In genomic region chr3:96423889-96424288, GRCm38 (mm10) we compare ENCODE assay signal across 16 mouse cellular contexts. TPM values are rescaled to one million over a fixed set of nuclear protein-coding genes. Genes with fewer than 3 reads are reported as not detected.
DNase-seq lines count a peak whose midpoint lies in the region; ATAC-seq and TF ChIP-seq lines count a peak whose summit lies in the region.
"Had no signal": no experiment of that assay in that cellular context is flagged by ENCODE, and none has a peak within 500 bp of the region (broad histone marks: within the 10 kb centered on the region; RNA-seq: fewer than 3 reads in every experiment).

No protein-coding gene starts in this region.

- ATAC-seq in lung, embryonic 14.5 days (ENCODE audit: insufficient read depth), result no peak
- ATAC-seq in liver, embryonic 11.5 days (replicated peaks; ENCODE audit: low FRiP score), result no peak

- no peaks in the 10 kb centered on the region for H3K4me1 ChIP-seq in lung, embryonic 14.5 days (ENCODE audit: insufficient read depth)
- H3K4me1 ChIP-seq in liver, embryonic 11.5 days (replicated peaks; ENCODE audit: control insufficient read depth, insufficient read depth, low read length), result peaks cover 14% of the 10 kb centered on the region
- H3K4me1 ChIP-seq: embryonic facial prominence, embryonic 12.5 days; hindbrain, embryonic 15.5 days had no signal

- no peak for TF ChIP-seq CTCF in lung, embryonic 14.5 days (IDR thresholded peaks at IDR 0.05; ENCODE audit: low read depth)

- H3K27ac ChIP-seq in lung, embryonic 14.5 days (ENCODE audit: low read depth), result no peak overlapping the region
- no peak overlapping the region for H3K27ac ChIP-seq in liver, embryonic 11.5 days (ENCODE audit: low read depth, low read length)
- H3K27ac ChIP-seq: embryonic facial prominence, embryonic 12.5 days; gastrocnemius, adult 2 months; hindbrain, embryonic 15.5 days; kidney, embryonic 15.5 days; midbrain, embryonic 10.5 days had no signal

- WGBS in lung, embryonic 14.5 days, result 15% methylated on average over 9 of the region's 9 CpGs
- WGBS in liver, embryonic 11.5 days, result 11% methylated on average over 9 of the region's 9 CpGs

- no peaks in the 10 kb centered on the region for H3K9me3 ChIP-seq in lung, embryonic 14.5 days (ENCODE audit: low read depth, low read length)
- H3K9me3 ChIP-seq in liver, embryonic 11.5 days (ENCODE audit: control insufficient read depth, low read length), result no peaks in the 10 kb centered on the region
- H3K9me3 ChIP-seq: embryonic facial prominence, embryonic 12.5 days; hindbrain, embryonic 15.5 days; kidney, embryonic 15.5 days; midbrain, embryonic 10.5 days had no signal

- DNase-seq in lung, embryonic 14.5 days, result peak; percentile 52
- no peak for DNase-seq in lung, postnatal 25 days (ENCODE audit: low spot score)
- DNase-seq in ES-CJ7 (ENCODE audit: low read depth, low spot score), result peak; percentile 64
- DNase-seq in c-Kit-positive CD71-positive TER-119-positive erythroid progenitor cells, embryonic 14.5 days (ENCODE audit: low spot score), result peak; percentile 41
- peak; percentile 70 for DNase-seq in liver, embryonic 11.5 days (ENCODE audit: low spot score)
- no peak for DNase-seq in spleen, adult 18-20 months
- DNase-seq in kidney, postnatal 36 days, result no peak
- no peak for DNase-seq in urinary bladder, postnatal 4 days (ENCODE audit: low spot score in 2 of 2)
- DNase-seq: cerebellum, adult 18-20 months; gastrocnemius, adult 2 months; left cerebral cortex, postnatal 4 days had no signal

- no peak overlapping the region for H3K4me2 ChIP-seq in lung, embryonic 14.5 days
- peak overlapping the region; percentile 13; the same call in 1 of the 2 replicates for H3K4me2 ChIP-seq in liver, embryonic 11.5 days
- H3K4me2 ChIP-seq: embryonic facial prominence, embryonic 12.5 days; hindbrain, embryonic 15.5 days; kidney, embryonic 15.5 days had no signal

- H3K36me3 ChIP-seq in lung, embryonic 14.5 days (ENCODE audit: insufficient read depth), result no peaks in the 10 kb centered on the region
- H3K36me3 ChIP-seq in liver, embryonic 11.5 days (ENCODE audit: control insufficient read depth, insufficient read depth, low read length), result no peaks in the 10 kb centered on the region
- H3K36me3 ChIP-seq: embryonic facial prominence, embryonic 12.5 days; hindbrain, embryonic 15.5 days; kidney, embryonic 15.5 days; midbrain, embryonic 10.5 days had no signal

- H3K9ac ChIP-seq in lung, embryonic 14.5 days, result no peak overlapping the region
- H3K9ac ChIP-seq in liver, embryonic 11.5 days (ENCODE audit: low read depth, low read length), result no peak overlapping the region
- H3K9ac ChIP-seq: embryonic facial prominence, embryonic 12.5 days; hindbrain, embryonic 15.5 days; kidney, embryonic 15.5 days had no signal

- H3K27me3 ChIP-seq in lung, embryonic 14.5 days (ENCODE audit: insufficient read depth, low read length), result peaks cover 6% of the 10 kb centered on the region; the same call in 1 of the 2 replicates
- H3K27me3 ChIP-seq in liver, embryonic 11.5 days (replicated peaks; ENCODE audit: control insufficient read depth, insufficient read depth, low read length), result peaks cover 3% of the 10 kb centered on the region; the same call in 1 of the 2 replicates

- H3K4me3 ChIP-seq in lung, embryonic 14.5 days (ENCODE audit: low read depth, low read length), result no peak overlapping the region
- H3K4me3 ChIP-seq in liver, embryonic 11.5 days (ENCODE audit: low read depth, low read length), result no peak overlapping the region
- H3K4me3 ChIP-seq: embryonic facial prominence, embryonic 12.5 days; gastrocnemius, adult 2 months; hindbrain, embryonic 15.5 days; kidney, embryonic 15.5 days; midbrain, embryonic 10.5 days had no signal

RNA-seq across cellular contexts. Expression of gene BC107364, which starts 28.2 kb away (rescaled TPM):
- polyA plus RNA-seq in lung, embryonic 14.5 days (2014; fragmentation: Nextera tagmentation; extraction: Ambion mirVana), result not detected in 2 replicates
- not detected in 2 replicates for polyA plus RNA-seq in liver, embryonic 11.5 days (2014; fragmentation: Nextera tagmentation; extraction: Ambion mirVana)
- polyA plus RNA-seq: forebrain, embryonic 14.5 days; hindbrain, embryonic 15.5 days; kidney, embryonic 15.5 days had no signal

Comparison
In these comparisons a context has a peak if more than half of its experiments do, and no peak if none do; other contexts are left out.
1. DNase-seq: peak in lung, embryonic 14.5 days (single experiment), ES-CJ7 (single experiment), c-Kit-positive CD71-positive TER-119-positive erythroid progenitor cells, embryonic 14.5 days (single experiment) and liver, embryonic 11.5 days (single experiment); none in lung, postnatal 25 days (single experiment), spleen, adult 18-20 months (0 of 2), kidney, postnatal 36 days (0 of 2) and urinary bladder, postnatal 4 days (0 of 2).